Mouse (Mus musculus) gastrocnemius, adult 18-20 months (tissue): ENCODE measurements around the gene Alg14. TPM values are rescaled to one million over a fixed set of nuclear protein-coding genes. Genes with fewer than 3 reads are reported as not detected.

Source experiments
- DNase-seq: peaks from one replicate; pipeline ENCODE4 v3.0.0; 2021; ENCODE audit warnings: low spot score
- total RNA-seq, 2 experiments: library from RNA; stranded (reverse); gene quantifications; 2 replicates each; pipeline ENCODE4 v1.2.3; 2021

The Alg14 gene
- total RNA-seq, 2 experiments from 2014 or later = 6.7 to 6.9 TPM

DNA sequence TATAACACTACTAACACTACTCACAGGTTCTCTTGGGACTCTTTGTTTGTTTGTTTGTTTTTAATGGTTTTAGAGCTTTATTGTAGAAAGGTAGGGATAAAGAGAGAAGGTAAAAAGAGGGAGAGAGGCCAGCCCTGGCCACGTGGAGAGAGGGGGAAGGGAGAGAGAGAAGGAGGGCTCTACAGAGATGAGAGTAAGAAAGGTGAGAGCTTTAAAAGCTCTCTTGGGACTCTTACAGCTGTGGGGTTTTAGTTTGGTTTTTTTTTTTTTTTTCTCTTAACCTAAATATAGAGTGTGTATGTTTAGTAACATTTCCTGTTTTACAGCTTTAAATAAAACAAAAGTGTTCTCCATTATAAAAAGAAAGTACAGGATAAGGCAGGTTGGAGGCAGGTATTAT lies 70.4 kb downstream of the Alg14 start:
- DNase-seq = no peak

DNA sequence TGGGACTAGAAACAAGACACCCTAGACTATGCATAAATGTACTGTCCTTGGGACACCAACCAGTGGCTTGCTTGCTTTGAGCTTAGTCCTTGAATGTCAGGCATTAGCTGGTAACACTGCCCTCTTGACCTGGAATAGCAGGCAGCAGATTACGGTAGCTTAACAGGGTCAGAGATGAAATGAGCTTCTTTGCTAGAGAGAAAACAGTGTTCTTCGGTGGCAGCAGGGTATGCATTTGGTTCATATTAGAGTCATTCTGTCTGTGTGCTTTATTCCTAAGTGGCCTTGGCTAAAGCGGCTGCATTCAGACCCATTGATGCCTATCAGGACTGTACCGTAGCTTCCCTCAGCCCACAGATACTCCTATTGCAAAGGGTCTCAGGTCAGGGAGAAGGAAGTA lies 72.8 kb downstream of the Alg14 start:
- DNase-seq = no peak

DNA sequence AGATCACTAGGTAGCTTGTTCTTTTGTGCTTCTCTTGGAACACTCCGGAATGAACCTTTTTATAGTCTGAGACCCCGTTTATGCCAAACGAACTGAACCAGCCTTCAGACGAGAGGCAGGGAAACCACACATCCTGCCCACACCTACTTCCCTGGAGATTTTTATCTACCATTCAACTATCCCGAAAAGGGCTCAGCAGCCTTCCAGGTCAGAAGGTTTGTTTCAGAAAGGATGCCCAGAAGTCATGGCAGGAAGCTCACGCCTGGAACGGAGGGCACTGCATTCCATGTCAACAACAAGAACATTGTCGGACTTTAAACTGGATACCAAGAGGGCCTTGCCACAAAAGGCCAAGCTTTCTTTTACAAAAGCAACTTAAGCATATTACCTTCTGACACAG lies 73.6 kb downstream of the Alg14 start:
- DNase-seq = no peak

DNA sequence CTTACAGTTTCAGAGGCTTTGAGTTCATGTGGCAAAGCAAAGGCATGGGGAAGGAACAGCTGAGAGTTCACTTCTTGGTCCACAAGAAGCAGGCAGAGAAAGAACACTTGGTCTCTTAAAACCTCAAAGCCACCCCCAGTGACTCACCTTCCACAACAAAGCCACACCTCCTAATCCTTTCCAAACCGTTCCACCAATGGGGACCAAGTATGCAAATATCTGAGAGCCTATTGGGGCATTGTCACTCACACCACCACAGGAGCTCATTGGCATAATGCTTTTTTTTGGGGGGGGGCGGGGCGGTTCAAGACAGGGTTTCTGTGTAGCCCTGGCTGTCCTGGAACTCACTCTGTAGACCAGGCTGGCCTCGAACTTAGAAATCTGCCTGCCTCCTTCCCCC lies 77.0 kb downstream of the Alg14 start:
- no peak for DNase-seq

DNA sequence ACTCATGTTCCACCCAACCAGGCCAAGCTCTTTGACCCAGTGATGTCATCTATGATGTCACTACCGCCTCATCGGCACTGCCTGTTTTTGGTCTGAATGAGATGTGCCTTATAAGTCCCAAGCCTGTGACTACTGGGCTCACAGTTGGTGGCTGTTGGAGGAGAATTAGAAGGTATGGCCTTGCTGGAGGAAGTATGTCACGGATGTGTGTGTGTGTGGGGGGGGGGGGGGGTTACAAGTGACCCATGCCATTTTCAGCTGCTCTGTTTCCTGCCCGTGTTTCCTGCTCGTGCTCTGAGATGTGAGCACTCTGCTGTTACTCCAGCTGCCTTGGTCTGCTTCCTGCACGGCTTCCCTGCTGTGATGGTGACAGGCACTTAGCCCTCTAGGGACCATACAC lies 77.9 kb downstream of the Alg14 start:
- DNase-seq = no peak

DNA sequence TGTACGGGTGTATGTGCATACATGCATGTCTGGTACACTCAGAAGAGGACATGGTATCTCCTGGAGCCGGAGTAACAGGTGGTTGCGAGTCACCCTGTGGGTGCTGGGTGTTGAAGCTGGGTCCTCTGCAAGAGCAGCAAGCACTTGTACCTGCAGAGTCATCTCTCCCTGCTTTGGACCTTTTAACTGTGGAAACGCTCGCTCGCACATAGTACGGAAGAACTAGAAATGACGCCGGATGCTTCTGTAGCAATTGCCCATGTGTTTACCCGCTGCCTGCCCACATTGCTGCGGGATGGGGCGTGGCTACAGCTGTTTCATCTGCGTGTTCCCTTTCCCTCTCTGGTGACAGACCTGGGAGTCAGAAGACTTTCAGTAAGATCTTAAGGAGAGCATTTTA lies 78.7 kb downstream of the Alg14 start:
- no peak for DNase-seq

DNA sequence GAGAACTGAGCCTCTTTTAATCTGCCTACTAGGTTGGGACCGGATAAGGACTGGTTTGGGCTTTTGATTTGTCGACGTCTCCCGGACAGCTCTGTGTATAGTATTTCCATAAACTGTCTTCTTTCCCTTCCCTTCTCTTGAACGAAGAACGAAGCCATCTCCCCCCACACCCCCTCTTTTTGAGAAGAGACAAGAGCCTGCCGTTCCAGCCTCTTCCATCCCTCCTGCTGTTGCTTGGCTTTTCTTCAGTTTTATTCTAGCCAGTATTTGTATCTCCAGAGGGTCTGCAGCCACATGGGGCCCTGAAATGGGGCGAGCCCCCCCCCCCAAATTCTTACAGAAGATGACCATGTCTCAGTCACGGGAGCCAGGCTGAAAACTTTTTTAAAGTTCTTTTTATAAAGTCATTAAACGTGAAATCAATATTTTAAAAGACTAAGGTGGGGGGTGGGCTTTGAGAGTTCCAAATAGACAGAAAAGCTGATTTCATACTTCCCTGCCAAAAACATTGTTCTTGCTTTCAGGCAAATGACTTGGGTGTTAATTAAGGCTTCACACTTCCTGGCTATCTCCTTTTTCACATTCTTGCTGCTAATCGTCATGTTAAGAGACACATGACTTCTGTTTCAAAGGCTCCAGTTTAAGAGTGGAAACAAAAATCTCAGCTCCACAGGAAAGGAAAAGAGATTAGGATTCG lies 79.4 kb downstream of the Alg14 start:
- no peak for DNase-seq

DNA sequence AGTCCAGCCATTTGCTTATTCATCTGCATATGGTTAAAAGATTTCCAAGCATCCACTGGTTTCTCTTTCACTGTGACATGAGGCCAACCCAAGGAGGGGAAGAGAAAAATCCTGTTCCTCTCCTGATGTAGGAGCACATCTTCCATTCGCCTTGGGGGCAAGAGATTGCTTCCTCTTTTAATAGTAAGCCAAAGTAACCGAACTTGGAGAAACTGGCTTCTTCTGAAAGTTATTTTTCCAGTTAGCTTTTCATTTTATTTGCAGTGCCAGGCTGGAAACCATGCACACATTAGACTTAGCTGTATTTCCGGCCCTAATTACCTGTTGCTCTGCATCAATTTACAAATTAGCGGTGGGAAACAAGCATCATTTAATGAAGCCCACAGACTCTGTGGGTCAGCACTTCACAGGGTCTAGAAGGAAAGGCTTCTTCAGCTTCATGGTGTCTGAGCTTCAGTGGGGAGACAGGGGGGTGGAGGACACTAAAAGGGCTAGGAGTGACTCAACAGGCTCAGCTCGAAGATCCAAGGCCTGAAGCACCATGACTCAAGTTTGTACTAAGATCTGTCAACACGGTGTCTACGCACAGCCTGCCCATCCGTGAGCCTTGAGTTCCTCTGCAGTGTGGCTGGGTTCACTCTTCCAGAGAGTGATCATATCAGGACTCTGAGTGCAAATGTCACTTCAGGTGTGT lies 80.1 kb downstream of the Alg14 start:
- DNase-seq = no peak

DNA sequence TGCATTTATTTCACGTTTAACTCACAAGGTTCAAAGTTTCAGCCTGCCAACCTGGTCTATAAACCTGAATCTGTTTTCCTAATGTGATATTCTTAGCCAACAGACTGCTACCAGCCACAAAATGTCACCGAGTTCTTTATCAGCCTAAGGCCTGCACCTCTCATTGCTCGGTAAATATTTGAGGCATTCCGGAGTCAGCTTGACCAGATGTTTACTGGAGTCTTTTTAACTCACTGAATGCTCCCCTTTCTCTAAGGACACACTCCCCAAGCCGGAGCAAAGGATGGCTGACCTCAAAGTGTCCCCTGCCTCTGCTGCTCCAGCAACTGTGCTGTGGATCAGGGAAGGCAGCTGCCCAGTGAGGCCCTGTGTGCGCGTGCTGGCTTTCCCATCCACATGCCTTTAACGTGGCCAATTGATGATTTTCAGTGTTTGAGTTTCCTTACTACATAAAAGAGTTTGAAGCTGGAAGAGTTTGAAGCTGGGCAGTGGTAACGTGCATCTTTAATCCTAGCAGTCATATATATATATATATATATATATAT lies 82.4 kb downstream of the Alg14 start:
- DNase-seq = no peak

DNA sequence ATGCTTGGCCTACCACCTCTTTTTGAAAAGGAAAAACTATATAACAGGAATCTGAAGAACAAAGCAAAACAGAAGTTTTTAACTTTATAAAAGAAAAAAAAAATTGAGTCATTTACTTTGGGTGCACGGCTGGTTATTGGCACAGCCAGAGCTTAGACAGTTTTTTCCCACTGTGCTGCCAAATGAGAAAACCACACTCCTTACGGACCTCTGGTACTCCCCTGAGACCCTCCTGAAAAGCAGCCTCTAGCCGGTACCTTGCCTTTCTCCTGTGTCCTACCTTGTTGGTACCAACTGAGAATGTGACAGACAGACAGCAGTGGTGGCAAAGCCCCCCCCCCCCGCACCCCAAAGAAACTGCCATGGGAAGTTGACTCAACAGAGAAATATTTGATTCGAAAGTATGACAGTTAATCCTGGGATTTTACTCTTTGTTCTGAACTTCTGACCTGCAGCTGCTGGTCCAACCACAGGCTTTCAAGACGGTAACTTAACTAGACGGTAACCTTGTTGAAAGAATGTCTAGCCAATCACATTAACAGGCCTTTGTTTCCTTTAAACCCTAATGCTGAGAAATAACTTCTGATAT lies 84.1 kb downstream of the Alg14 start:
- no peak for DNase-seq

DNA sequence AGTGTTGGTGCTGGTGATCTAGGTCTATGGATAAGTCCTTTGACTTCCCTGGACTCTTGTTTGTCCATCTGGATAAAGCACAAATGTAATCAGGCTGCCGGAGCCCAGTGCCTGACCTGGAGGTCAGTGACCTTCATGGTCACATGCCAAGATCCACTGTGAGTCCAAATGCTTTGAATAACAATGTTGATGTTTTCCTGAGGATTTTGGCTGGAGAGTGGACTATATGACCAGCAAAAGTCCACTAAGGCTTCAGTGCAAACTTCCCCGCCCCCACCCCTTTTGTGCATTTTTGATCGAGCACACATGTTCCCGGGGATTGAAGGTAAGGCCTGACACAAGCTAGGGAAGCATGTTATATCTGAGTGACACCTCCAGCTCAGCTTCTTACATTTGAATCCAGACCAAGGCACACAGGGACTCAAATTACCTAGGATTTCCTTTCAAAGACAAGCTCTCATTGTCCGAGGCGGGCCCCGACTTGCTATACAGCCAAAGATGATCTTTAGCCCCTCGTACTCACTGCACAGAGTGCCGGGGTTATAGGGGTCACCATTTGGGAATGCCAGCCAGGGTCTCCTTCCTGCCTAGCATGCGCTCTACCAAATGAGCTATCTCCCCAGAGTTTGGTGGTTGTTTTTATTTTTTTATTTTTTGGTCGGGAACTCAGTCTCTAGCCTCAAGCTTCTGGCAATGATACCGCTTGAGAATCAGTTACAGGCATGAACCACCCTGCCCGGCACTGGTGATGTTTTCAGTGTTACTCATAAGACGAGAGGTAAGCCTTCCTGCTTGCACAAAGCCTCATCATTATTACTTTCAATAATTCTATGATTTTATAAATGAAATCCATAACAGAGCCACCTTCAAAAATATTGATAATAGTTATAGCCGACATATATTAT lies 87.4 kb downstream of the Alg14 start:
- no peak for DNase-seq

DNA sequence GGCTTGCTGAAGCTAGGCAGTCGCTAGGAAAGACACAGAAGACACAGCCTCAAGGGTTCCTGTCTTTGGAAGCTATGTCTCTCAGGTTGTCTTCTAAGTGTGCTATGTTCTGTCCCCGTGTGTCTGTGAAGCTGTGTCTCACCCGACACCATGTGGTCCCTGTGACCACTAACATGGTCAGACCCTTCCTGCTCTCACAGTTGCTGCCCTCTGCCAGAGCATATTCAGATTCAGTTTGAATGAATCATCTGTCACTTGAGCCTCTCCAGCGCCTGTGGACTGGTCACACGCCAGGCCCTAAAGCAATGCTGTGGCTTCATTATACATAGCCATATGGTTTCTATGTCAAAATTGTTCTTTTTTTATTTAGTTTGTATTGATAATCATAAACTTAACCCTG lies 88.1 kb downstream of the Alg14 start:
- no peak for DNase-seq

DNA sequence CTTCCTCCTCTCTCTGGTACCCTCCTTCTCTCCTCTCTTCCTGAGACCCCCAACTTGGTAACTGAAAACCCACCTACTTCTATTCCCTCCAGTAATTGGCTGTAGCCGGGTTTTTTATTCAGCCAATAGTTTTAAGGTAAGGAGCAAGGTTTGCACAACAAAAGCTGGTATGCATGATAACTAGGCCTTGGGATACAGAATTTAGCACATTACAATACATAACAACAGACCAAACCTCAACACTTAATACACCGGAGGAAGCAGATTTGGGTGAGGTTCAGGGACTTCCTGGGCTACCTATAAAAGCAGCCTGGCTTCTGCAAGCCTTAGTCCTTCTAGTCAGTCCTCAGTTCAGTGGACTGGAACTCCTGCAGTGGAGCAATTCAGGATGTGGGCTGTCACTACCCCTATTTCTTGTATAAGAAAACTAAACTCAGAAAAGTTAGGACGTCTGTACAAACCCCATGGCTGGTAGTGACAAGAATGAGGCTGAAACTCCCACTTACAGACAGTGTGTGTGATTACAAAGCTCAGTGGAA lies 96.0 kb downstream of the Alg14 start:
- no peak for DNase-seq

DNA sequence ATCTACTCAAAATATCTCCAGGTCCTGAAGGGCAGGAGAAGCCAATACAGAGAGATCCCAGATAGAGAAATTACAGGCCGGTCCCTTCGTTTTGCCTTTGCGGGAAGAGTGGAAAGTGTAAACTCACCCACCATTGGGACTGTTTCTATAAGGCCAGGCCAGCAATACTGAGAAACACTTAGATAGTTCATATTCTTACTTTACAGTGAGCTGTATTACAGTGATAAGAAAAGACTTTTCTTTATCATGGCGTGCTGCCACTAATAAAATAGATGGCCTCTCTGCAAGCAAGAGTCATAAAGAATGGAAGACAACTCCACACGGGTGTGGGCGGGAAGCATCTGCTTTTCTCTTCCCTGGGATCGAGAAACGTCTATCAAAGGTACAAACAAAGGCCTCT lies 97.8 kb downstream of the Alg14 start:
- no peak for DNase-seq

DNA sequence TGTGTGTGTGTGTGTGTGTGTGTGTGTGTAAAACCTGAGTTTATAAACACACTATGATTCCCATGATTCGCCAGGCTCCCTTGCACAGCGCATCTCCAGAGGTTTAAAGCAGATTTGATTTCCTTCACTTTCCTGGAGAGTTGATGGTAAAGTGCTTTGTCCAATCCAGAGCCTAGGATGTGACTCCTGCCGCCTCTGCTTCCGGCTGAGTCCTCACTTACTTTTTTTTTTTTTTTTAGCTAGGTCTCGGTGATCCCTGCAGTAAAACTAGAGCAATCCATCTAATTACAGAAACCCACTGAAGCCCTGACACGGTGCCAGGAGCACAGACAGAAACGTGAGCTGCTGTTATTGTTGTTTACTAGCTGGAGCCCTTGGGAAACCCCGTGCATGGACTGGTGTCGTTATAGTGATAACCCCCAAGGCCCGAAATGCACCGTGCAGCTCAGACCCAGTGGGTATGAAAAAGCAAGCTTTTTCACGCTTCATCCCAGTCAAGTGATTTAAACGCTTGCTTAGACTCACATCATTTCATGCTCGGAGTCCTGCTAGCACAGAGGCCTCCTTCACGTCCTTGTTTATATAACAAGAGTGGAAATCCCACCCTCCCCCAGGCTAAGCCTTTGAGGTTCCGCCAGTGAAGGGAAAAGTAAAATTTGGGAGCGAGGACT lies 98.4 kb downstream of the Alg14 start:
- no peak for DNase-seq

DNA sequence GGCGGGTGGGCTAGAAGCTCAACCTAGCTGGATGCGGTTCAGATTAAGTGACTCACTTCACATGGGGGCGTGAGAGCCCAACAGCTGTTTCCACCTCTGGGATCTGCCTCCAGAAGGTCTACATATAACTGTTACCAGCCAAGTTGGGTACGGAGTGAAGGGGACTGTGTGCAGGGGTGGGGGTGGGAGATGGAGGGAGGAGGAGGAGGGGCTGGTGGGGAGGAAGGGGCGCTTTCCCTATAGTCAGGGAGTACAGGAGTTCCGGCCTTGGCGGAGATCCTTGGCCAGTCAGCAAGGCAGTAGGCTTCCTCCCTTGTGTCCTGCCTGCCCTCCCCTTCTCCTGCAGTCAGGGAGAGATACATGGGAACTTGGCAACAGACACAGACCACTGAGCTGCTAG lies 99.2 kb downstream of the Alg14 start:
- no peak for DNase-seq

DNA sequence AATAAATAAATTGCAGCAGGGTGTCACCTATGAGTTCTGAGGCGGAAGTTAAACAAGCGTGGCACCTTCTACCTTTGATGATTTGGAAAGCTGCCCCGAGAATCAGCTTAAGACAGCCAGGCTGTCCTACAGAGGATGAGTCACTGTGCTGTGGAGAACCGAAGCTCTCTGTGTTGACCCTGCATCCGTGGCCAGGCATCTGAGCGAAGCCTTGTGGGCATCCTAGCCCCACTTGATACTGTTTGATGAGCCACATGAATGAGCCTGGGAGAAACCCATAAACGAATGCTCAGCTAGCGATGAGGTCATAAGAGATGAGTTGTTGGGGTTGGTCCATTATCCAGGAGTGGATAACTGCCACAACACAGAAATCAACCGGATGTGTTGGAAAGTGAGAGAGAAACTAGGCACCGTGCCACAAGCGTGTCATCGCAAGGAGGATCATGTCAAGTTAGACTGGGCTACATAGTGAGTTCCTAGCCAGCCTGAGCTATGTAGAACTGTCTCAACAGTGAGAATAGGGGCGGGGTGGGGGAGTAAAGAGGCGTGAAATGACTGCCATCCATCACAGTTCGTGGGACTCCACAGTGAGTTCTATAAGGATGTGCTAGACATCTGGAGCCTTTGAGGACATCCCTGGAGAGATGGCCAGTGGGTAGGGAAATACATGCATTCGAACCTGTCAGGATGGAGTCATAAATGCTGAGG lies 104.2 kb downstream of the Alg14 start:
- DNase-seq = no peak

DNA sequence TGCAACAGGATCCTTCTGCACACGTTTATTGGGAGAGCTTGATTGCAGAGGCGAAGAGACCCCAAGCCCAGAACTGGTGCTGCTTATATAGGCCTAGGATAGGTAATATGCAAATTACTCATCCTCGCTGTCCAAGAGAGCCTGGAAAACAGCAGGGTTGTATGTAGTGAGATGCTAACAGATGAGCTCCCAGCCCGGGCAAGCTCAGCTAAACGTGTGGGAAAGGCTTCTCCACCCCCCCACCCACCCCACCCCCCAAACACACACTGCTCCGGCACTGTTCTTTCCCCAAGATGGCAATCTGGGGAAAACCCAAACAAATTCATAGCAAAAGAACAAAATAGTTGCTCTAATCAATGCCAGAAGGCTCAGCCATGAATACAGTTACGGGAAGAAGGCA lies 105.0 kb downstream of the Alg14 start:
- DNase-seq = no peak

DNA sequence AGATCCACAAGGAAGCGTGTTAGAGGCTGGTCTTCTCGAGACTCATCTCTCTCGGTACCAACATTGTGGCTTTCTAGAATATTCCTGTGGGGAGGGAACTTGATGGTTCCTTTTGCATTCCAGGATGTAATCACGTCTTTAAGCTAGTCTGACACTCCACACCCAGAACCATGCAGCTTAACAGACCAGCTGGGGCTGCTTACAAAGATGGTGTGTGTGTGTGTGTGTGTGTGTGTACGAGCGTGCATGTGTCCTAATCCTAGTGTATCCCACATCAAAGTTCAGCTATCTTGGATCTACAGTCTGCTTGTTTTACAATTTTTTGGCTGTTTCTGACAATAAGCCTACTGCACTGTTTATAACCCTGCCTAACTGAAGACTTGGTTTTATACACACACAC lies 105.4 kb downstream of the Alg14 start:
- no peak for DNase-seq

DNA sequence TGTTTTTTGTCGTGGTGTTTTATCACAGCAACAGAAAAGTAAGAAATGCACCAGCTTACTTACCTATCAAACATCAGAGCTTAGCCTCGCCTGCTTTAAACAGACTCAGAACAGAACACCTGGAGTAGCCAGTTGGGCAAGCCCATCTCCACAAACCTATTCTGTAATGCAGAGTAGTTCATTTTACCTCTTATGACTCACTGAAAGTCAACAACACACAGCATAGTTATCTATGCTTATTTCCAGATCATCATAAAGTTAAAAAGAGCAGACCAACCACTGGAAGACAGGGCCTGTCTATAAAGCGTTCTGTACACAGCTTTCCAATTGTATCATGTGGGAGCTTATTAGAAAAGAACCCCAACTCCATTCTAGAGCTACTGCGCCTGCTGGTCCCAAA lies 109.8 kb downstream of the Alg14 start:
- no peak for DNase-seq
